Comparison of ENCODE assay signal across 27 mouse cellular contexts in the genomic region with DNA sequence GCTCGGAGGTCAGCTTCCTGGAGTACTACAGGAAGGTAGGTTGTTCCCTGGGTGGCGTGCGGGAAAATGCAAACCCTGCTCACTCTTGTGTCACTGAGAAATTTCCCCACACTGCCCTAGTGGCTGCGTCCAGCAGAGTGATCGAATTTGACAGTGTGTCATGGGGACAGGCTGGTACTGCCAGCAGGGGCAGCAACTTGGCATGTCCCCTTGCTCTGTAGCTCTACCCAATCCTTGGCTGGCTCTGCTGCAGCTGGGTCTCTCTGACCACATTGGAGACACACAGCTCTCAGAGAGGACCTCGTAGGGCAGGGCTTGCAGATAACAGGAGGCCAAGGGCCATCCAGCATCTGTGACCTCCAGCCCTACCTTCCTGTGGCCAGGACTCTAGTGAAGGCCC. TPM values are rescaled to one million over a fixed set of nuclear protein-coding genes. Genes with fewer than 3 reads are reported as not detected.
A peak's percentile ranks its signal among the peaks of the same experiment; 100 is the strongest.
DNase-seq lines count a peak whose midpoint lies in the region; ATAC-seq and TF ChIP-seq lines count a peak whose summit lies in the region.
"Had no signal": no experiment of that assay in that cellular context is flagged by ENCODE, and none has a peak within 500 bp of the region (broad histone marks: within the 10 kb centered on the region; RNA-seq: fewer than 3 reads in every experiment).

No protein-coding gene starts in this region.

- H3K9ac ChIP-seq in hindbrain, postnatal 0 days (replicated peaks; ENCODE audit: low read length), result no peak overlapping the region
- no peak overlapping the region for H3K9ac ChIP-seq in hindbrain, embryonic 14.5 days
- H3K9ac ChIP-seq in midbrain, embryonic 11.5 days (ENCODE audit: low read length), result no peak overlapping the region
- H3K9ac ChIP-seq in midbrain, embryonic 14.5 days (replicated peaks; ENCODE audit: low read length), result no peak overlapping the region
- H3K9ac ChIP-seq: forebrain, embryonic 13.5 days; heart, embryonic 12.5 days; heart, embryonic 15.5 days; hindbrain, embryonic 13.5 days had no signal

- no peak overlapping the region for H3K4me2 ChIP-seq in hindbrain, postnatal 0 days (ENCODE audit: low read depth, low read length)
- H3K4me2 ChIP-seq in hindbrain, embryonic 14.5 days (replicated peaks), result no peak overlapping the region
- no peak overlapping the region for H3K4me2 ChIP-seq in midbrain, embryonic 11.5 days
- no peak overlapping the region for H3K4me2 ChIP-seq in midbrain, embryonic 14.5 days (ENCODE audit: low read length)
- H3K4me2 ChIP-seq: forebrain, embryonic 13.5 days; heart, embryonic 12.5 days; heart, embryonic 15.5 days; hindbrain, embryonic 13.5 days had no signal

- peak; percentile 22; the same call in 1 of the 2 replicates for ATAC-seq in hindbrain, postnatal 0 days
- ATAC-seq in hindbrain, embryonic 14.5 days (ENCODE audit: low FRiP score), result no peak
- ATAC-seq in midbrain, embryonic 11.5 days (ENCODE audit: low FRiP score), result no peak
- no peak for ATAC-seq in midbrain, embryonic 14.5 days (ENCODE audit: low FRiP score, low TSS enrichment)
- ATAC-seq: activated CD4-positive, CD25-positive, alpha-beta regulatory T cell, adult 4 months; forebrain, embryonic 13.5 days; forebrain, embryonic 16.5 days had no signal

- H3K27me3 ChIP-seq in hindbrain, postnatal 0 days (ENCODE audit: insufficient read depth, low read length), result no peaks in the 10 kb centered on the region
- no peaks in the 10 kb centered on the region for H3K27me3 ChIP-seq in hindbrain, embryonic 14.5 days (ENCODE audit: control insufficient read depth, insufficient read depth, low read length)
- H3K27me3 ChIP-seq in midbrain, embryonic 11.5 days (ENCODE audit: control insufficient read depth, insufficient read depth, low read length), result no peaks in the 10 kb centered on the region
- no peaks in the 10 kb centered on the region for H3K27me3 ChIP-seq in midbrain, embryonic 14.5 days (ENCODE audit: control insufficient read depth, insufficient read depth, low read length)

- no peak overlapping the region for H3K27ac ChIP-seq in hindbrain, postnatal 0 days
- no peak overlapping the region for H3K27ac ChIP-seq in hindbrain, embryonic 14.5 days
- H3K27ac ChIP-seq in midbrain, embryonic 11.5 days (ENCODE audit: low read depth, low read length), result no peak overlapping the region
- H3K27ac ChIP-seq in midbrain, embryonic 14.5 days (replicated peaks; ENCODE audit: low read depth, low read length), result no peak overlapping the region
- H3K27ac ChIP-seq: forebrain, embryonic 10.5 days; forebrain, embryonic 13.5 days; heart, embryonic 15.5 days; hindbrain, embryonic 10.5 days; hindbrain, embryonic 13.5 days had no signal

- TF ChIP-seq CTCF in hindbrain, postnatal 0 days (IDR thresholded peaks at IDR 0.05; ENCODE audit: low read depth), result peak; percentile 49

- no peaks in the 10 kb centered on the region for H3K9me3 ChIP-seq in hindbrain, postnatal 0 days (ENCODE audit: low read length)
- no peaks in the 10 kb centered on the region for H3K9me3 ChIP-seq in hindbrain, embryonic 14.5 days (ENCODE audit: control insufficient read depth, low read length)
- no peaks in the 10 kb centered on the region for H3K9me3 ChIP-seq in midbrain, embryonic 11.5 days (ENCODE audit: control insufficient read depth, low read length)
- H3K9me3 ChIP-seq in midbrain, embryonic 14.5 days (ENCODE audit: control insufficient read depth, low read length), result no peaks in the 10 kb centered on the region
- H3K9me3 ChIP-seq: forebrain, embryonic 10.5 days; forebrain, embryonic 13.5 days; heart, embryonic 12.5 days; heart, embryonic 15.5 days; hindbrain, embryonic 10.5 days; hindbrain, embryonic 13.5 days had no signal

- H3K4me3 ChIP-seq in hindbrain, postnatal 0 days (ENCODE audit: low read length), result no peak overlapping the region
- H3K4me3 ChIP-seq in hindbrain, embryonic 14.5 days (replicated peaks; ENCODE audit: low read length), result no peak overlapping the region
- no peak overlapping the region for H3K4me3 ChIP-seq in midbrain, embryonic 11.5 days (ENCODE audit: low read depth, low read length)
- H3K4me3 ChIP-seq in midbrain, embryonic 14.5 days (replicated peaks; ENCODE audit: low read depth, low read length), result no peak overlapping the region
- H3K4me3 ChIP-seq: forebrain, embryonic 10.5 days; forebrain, embryonic 13.5 days; heart, embryonic 12.5 days; heart, embryonic 15.5 days; hindbrain, embryonic 10.5 days; hindbrain, embryonic 13.5 days had no signal

- no peaks in the 10 kb centered on the region for H3K36me3 ChIP-seq in hindbrain, postnatal 0 days (ENCODE audit: insufficient read depth, low read length)
- H3K36me3 ChIP-seq in hindbrain, embryonic 14.5 days (replicated peaks; ENCODE audit: control insufficient read depth, insufficient read depth), result no peaks in the 10 kb centered on the region
- no peaks in the 10 kb centered on the region for H3K36me3 ChIP-seq in midbrain, embryonic 11.5 days (ENCODE audit: control insufficient read depth, insufficient read depth, low read length)
- H3K36me3 ChIP-seq in midbrain, embryonic 14.5 days (ENCODE audit: control insufficient read depth, insufficient read depth, low read length), result no peaks in the 10 kb centered on the region
- H3K36me3 ChIP-seq: forebrain, embryonic 10.5 days; heart, embryonic 12.5 days; heart, embryonic 15.5 days; hindbrain, embryonic 10.5 days; hindbrain, embryonic 13.5 days had no signal

- peak; percentile 47 to 57 for DNase-seq in cerebellum, postnatal 10 days
- DNase-seq in cerebellum, adult 8-10 months, result no peak
- DNase-seq in hindbrain, postnatal 0 days (ENCODE audit: low spot score), result peak; percentile 36
- DNase-seq in hindbrain, embryonic 14.5 days (ENCODE audit: low spot score), result no peak
- DNase-seq in midbrain, embryonic 11.5 days (ENCODE audit: low spot score, missing footprints), result peak; percentile 21
- no peak for DNase-seq in midbrain, embryonic 14.5 days
- peak; percentile 4 for DNase-seq in right cerebral cortex, postnatal 14 days
- no peak for DNase-seq in right cerebral cortex, postnatal 25 days
- DNase-seq: adrenal gland, adult 8-10 months; adrenal gland, postnatal 25 days; cerebellum, adult 18-20 months; cerebellum, adult 9-11 months; gastrocnemius, postnatal 10 days; heart, postnatal 10 days; heart, postnatal 36 days had no signal

- 86% methylated on average over 6 of the region's 6 CpGs for WGBS in hindbrain, postnatal 0 days
- WGBS in hindbrain, embryonic 14.5 days, result 95% methylated on average over 6 of the region's 6 CpGs
- 89% methylated on average over 6 of the region's 6 CpGs for WGBS in midbrain, embryonic 11.5 days
- 93% methylated on average over 6 of the region's 6 CpGs for WGBS in midbrain, embryonic 14.5 days

- H3K4me1 ChIP-seq in hindbrain, postnatal 0 days (ENCODE audit: insufficient read depth, low read length), result no peaks in the 10 kb centered on the region
- H3K4me1 ChIP-seq in hindbrain, embryonic 14.5 days (replicated peaks; ENCODE audit: control insufficient read depth, insufficient read depth, low read length), result peaks cover 5% of the 10 kb centered on the region; the same call in 1 of the 2 replicates
- peaks cover 5% of the 10 kb centered on the region; the same call in 1 of the 2 replicates for H3K4me1 ChIP-seq in midbrain, embryonic 11.5 days (ENCODE audit: control insufficient read depth, insufficient read depth, low read length)
- H3K4me1 ChIP-seq in midbrain, embryonic 14.5 days (ENCODE audit: control insufficient read depth, insufficient read depth, low read length), result peaks cover 5% of the 10 kb centered on the region; the same call in 1 of the 2 replicates
- H3K4me1 ChIP-seq: heart, embryonic 15.5 days had no signal

RNA-seq across cellular contexts. Expression of gene Piwil1, which starts 42.0 kb away (rescaled TPM):
- total RNA-seq in hindbrain, postnatal 0 days (2014; rRNA removed), result 0.10 and 1.4 TPM in 2 replicates
- 0.30 and 0.40 TPM in 2 replicates for polyA plus RNA-seq in hindbrain, postnatal 0 days (2015; fragmentation: Nextera tagmentation; extraction: Ambion mirVana)
- 0.12 and 0.19 TPM in 2 replicates for polyA plus RNA-seq in hindbrain, embryonic 14.5 days (2014; fragmentation: Nextera tagmentation; extraction: Ambion mirVana)
- 0.14 TPM in 1 of 2 replicates, not detected in the other for polyA plus RNA-seq in midbrain, embryonic 11.5 days (2014; fragmentation: Nextera tagmentation; extraction: Ambion mirVana)
- 0.20 and 0.38 TPM in 2 replicates for polyA plus RNA-seq in midbrain, embryonic 14.5 days (2014; fragmentation: Nextera tagmentation; extraction: Ambion mirVana)
- total RNA-seq: adrenal gland, adult 8-10 months; adrenal gland, postnatal 25 days; gastrocnemius, postnatal 36 days; granulocyte monocyte progenitor cell, adult 5-6 weeks; heart, adult 8-10 months; heart, postnatal 10 days; heart, postnatal 36 days had no signal
- polyA plus RNA-seq: embryonic facial prominence, embryonic 11.5 days; forebrain, embryonic 10.5 days; forebrain, embryonic 13.5 days; heart, embryonic 12.5 days; heart, embryonic 15.5 days; hindbrain, embryonic 10.5 days had no signal

Comparison
In these comparisons a context has a peak if more than half of its experiments do, and no peak if none do; other contexts are left out.
1. DNase-seq: peak in cerebellum, postnatal 10 days (2 of 2), hindbrain, postnatal 0 days (single experiment), midbrain, embryonic 11.5 days (single experiment) and right cerebral cortex, postnatal 14 days (single experiment); none in cerebellum, adult 8-10 months (single experiment), hindbrain, embryonic 14.5 days (single experiment), midbrain, embryonic 14.5 days (single experiment) and right cerebral cortex, postnatal 25 days (single experiment).